Mouse (Mus musculus): ENCODE measurements around the gene Cog3.

The Cog3 gene

GRCm38 (mm10) chr14:75697928-75698327 lies 56.4 kb downstream of the Cog3 start:
- DNase-seq (ENCODE audit: low spot score in 2 of 2) = no peak

- no peak for DNase-seq (ENCODE audit: low spot score in 2 of 2)
These were observed 58.2 kb downstream of the Cog3 start for GRCm38 (mm10) chr14:75696096-75696495.

GRCm38 (mm10) chr14:75690428-75690827 lies 63.9 kb downstream of the Cog3 start:
- DNase-seq (ENCODE audit: low spot score in 2 of 2) = no peak

- DNase-seq (ENCODE audit: low spot score in 2 of 2) = no peak
These were observed 78.0 kb downstream of the Cog3 start for GRCm38 (mm10) chr14:75676316-75676715.

GRCm38 (mm10) chr14:75669085-75669645 lies 85.2 kb downstream of the Cog3 start:
- DNase-seq (ENCODE audit: low spot score in 2 of 2) = no peak

GRCm38 (mm10) chr14:75665430-75666180 lies 88.7 kb downstream of the Cog3 start:
- DNase-seq (ENCODE audit: low spot score in 2 of 2) = no peak

- DNase-seq (ENCODE audit: low spot score in 2 of 2) = no peak
These were observed 92.8 kb downstream of the Cog3 start for GRCm38 (mm10) chr14:75661548-75661947.

- DNase-seq (ENCODE audit: low spot score in 2 of 2) = no peak
These were observed 93.4 kb downstream of the Cog3 start for GRCm38 (mm10) chr14:75660936-75661335.
